Mouse (Mus musculus) CH12.LX (cell line): Measurements from ENCODE around the gene Klf3.

Experiments used
- CHD2 ChIP-seq: IDR thresholded peaks from 2 replicates; pipeline ENCODE4 v1.6.1; 2011; ENCODE audit warnings: low read length, improper control_type of control experiment
- NRF1 ChIP-seq: IDR thresholded peaks from 2 replicates; pipeline ENCODE4 v1.6.1; 2014; ENCODE audit warnings: low read depth, mild to moderate bottlenecking, inconsistent platforms, low read length, improper control_type of control experiment, moderate library complexity

DNA sequence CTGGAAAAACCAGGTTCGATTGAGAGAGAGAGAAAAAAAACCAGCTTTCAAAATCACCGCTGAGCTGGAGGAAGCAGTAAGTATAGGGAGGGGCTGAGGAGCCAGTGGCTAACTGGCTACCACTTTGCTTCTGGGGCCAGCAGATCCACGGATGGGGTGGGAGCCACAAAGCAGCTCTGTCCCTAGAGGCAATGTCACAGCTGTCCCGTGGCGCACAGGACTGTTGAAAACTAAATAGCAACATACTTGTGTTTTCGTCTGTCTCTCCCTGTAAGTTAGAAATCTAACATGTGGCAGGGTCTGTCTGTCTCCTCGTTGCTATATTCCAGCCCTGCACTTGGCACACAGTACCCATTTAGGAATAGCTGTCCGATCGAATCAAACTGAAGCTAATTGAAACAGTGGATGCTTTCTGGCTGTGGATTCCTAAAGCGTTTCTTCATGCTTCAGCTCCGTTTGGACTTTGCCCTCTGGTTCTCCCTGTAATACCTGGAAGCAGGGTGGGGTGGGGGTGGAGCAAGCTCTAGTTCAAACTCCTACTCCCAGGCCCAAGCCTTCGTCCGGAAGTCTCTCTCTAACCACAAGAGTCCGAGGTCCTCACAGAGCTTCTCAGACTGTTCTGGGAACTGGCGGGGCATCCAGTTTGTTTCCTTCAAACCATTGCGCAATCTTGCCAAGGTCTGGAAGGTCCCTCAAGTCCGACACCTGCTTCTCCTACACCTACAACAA lies 58.4 kb downstream of the Klf3 start:
- no peak for TF ChIP-seq NRF1
- TF ChIP-seq CHD2: no peak
